9 mouse cellular contexts compared by ENCODE assay signal in the genomic region with DNA sequence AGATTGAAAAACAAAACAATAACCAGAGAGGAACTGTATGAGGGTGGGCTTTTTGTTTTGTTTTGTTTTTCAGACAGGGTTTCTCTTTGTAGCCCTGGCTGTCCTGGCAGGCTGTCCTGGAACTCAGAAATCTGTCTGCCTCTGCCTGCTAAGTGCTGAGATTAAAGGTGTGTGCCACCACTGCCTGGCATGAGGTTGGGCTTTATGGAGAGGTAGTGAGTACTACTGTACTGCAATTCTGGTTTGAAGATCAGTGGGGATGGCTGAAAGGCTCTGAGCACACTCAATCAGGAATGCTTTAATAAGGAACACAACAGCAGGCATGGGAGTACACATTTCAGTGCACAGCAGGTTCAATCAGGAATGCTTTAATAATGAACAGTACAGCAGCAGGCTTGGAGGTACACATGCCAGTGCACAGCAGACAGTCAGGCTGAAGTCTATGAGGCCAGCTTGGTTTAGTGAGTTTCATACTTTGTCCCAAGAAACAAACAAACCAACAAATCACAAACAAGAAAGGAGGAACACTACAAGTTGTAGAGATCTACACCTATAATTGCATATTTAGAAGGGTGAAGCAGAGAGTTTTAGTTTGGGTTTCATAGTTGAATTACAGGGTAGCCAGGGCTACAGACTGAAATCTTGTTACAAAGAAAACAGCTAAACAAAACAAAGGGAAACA. TPM values are rescaled to one million over a fixed set of nuclear protein-coding genes. Genes with fewer than 3 reads are reported as not detected.
A peak's percentile ranks its signal among the peaks of the same experiment; 100 is the strongest.
DNase-seq lines count a peak whose midpoint lies in the region; ATAC-seq and TF ChIP-seq lines count a peak whose summit lies in the region.
"Had no signal": no experiment of that assay in that cellular context is flagged by ENCODE, and none has a peak within 500 bp of the region (broad histone marks: within the 10 kb centered on the region; RNA-seq: fewer than 3 reads in every experiment).

No protein-coding gene starts in this region.

- ATAC-seq in kidney, postnatal 0 days (replicated peaks; ENCODE audit: low FRiP score, low read depth): no peak
- ATAC-seq in liver, embryonic 15.5 days (ENCODE audit: insufficient read depth): no peak
- ATAC-seq in granulocyte monocyte progenitor cell, adult 5-6 weeks (replicated peaks; ENCODE audit: poor library complexity, severe bottlenecking): no peak

- no peak overlapping the region for H3K4me3 ChIP-seq in kidney, postnatal 0 days (replicated peaks; ENCODE audit: low read depth, low read length)
- no peak overlapping the region; the same call in 1 of the 2 replicates for H3K4me3 ChIP-seq in embryonic fibroblast, embryonic 13.5 days (ENCODE audit: insufficient read depth, low read length)
- H3K4me3 ChIP-seq in liver, embryonic 15.5 days (replicated peaks): peak overlapping the region; percentile 60

- H3K27me3 ChIP-seq in kidney, postnatal 0 days (ENCODE audit: insufficient read depth, low read length): no peaks in the 10 kb centered on the region
- H3K27me3 ChIP-seq in liver, embryonic 15.5 days: no peaks in the 10 kb centered on the region

- no peaks in the 10 kb centered on the region for H3K36me3 ChIP-seq in kidney, postnatal 0 days (ENCODE audit: insufficient read depth, low read length)
- H3K36me3 ChIP-seq in liver, embryonic 15.5 days (replicated peaks): no peaks in the 10 kb centered on the region

- DNase-seq in kidney, postnatal 0 days (ENCODE audit: low spot score): no peak
- DNase-seq in kidney, adult 8-10 months: no peak
- peak; percentile 10 for DNase-seq in MN1 (ENCODE audit: low spot score)
- no peak for DNase-seq in cerebellum, postnatal 36 days
- DNase-seq: kidney, postnatal 36 days had no signal

- H3K27ac ChIP-seq in kidney, postnatal 0 days: peak overlapping the region; percentile 97
- peak overlapping the region; percentile 64 for H3K27ac ChIP-seq in embryonic fibroblast, embryonic 13.5 days (ENCODE audit: insufficient read depth, low read length)
- peak overlapping the region; percentile 97 for H3K27ac ChIP-seq in liver, embryonic 15.5 days (replicated peaks)

- H3K9ac ChIP-seq in kidney, postnatal 0 days (ENCODE audit: low read depth, low read length): no peak overlapping the region
- H3K9ac ChIP-seq in liver, embryonic 15.5 days: peak overlapping the region; percentile 78

- no peak for TF ChIP-seq POLR2A in embryonic fibroblast, embryonic 13.5 days (IDR thresholded peaks at IDR 0.05; ENCODE audit: low read depth, low read length)

- no peaks in the 10 kb centered on the region for H3K9me3 ChIP-seq in kidney, postnatal 0 days (replicated peaks; ENCODE audit: low read length)
- no peaks in the 10 kb centered on the region for H3K9me3 ChIP-seq in liver, embryonic 15.5 days (replicated peaks)

- no peak for TF ChIP-seq CTCF in kidney, postnatal 0 days (IDR thresholded peaks at IDR 0.05; ENCODE audit: low read depth)
- TF ChIP-seq CTCF in embryonic fibroblast, embryonic 13.5 days (IDR thresholded peaks at IDR 0.05; ENCODE audit: borderline replicate concordance, insufficient read depth, low read length): no peak

- H3K4me2 ChIP-seq in kidney, postnatal 0 days (ENCODE audit: low read length): no peak overlapping the region; the same call in 1 of the 2 replicates
- peak overlapping the region; percentile 74 for H3K4me2 ChIP-seq in liver, embryonic 15.5 days

- H3K4me1 ChIP-seq in kidney, postnatal 0 days (replicated peaks; ENCODE audit: insufficient read depth, low read length): no peaks in the 10 kb centered on the region
- peaks cover 3% of the 10 kb centered on the region for H3K4me1 ChIP-seq in embryonic fibroblast, embryonic 13.5 days (ENCODE audit: control insufficient read depth, insufficient read depth, low read length)
- H3K4me1 ChIP-seq in liver, embryonic 15.5 days (replicated peaks): peaks cover 62% of the 10 kb centered on the region

RNA-seq across cellular contexts. Expression of gene Hist1h4d, which starts 2.1 kb away (rescaled TPM):
- 68.3 and 77.0 TPM in 2 replicates for polyA plus RNA-seq in kidney, postnatal 0 days (2015; fragmentation: Nextera tagmentation; extraction: Ambion mirVana)
- polyA plus RNA-seq in embryonic fibroblast, embryonic 13.5 days (2011; ENCODE audit: insufficient read length, low read depth, missing spikeins): 3.7 and 6.8 TPM in 2 replicates
- polyA plus RNA-seq in liver, embryonic 15.5 days (2015; fragmentation: Nextera tagmentation; extraction: Ambion mirVana): 125 and 146 TPM in 2 replicates
- total RNA-seq in granulocyte monocyte progenitor cell, adult 5-6 weeks (2014; fragmentation: Nextera tagmentation): 116 and 278 TPM in 2 replicates
- total RNA-seq in granulocyte monocyte progenitor cell, adult 5-6 weeks (2017): 929 and 1,118 TPM in 2 replicates

RNA-seq across cellular contexts. Expression of gene Hist1h3d, which starts 8.0 kb away (rescaled TPM):
- 2.6 and 4.2 TPM in 2 replicates for polyA plus RNA-seq in kidney, postnatal 0 days (2015; fragmentation: Nextera tagmentation; extraction: Ambion mirVana)
- 2.4 and 5.1 TPM in 2 replicates for polyA plus RNA-seq in embryonic fibroblast, embryonic 13.5 days (2011; ENCODE audit: insufficient read length, low read depth, missing spikeins)
- 6.0 and 7.4 TPM in 2 replicates for polyA plus RNA-seq in liver, embryonic 15.5 days (2015; fragmentation: Nextera tagmentation; extraction: Ambion mirVana)
- total RNA-seq in granulocyte monocyte progenitor cell, adult 5-6 weeks (2014; fragmentation: Nextera tagmentation): 52.8 and 62.0 TPM in 2 replicates
- total RNA-seq in granulocyte monocyte progenitor cell, adult 5-6 weeks (2017): 83.5 and 136 TPM in 2 replicates

RNA-seq across cellular contexts. Expression of gene Hist1h2ad, which starts 9.3 kb away (rescaled TPM):
- 0.27 and 0.76 TPM in 2 replicates for polyA plus RNA-seq in kidney, postnatal 0 days (2015; fragmentation: Nextera tagmentation; extraction: Ambion mirVana)
- 2.9 and 3.0 TPM in 2 replicates for polyA plus RNA-seq in embryonic fibroblast, embryonic 13.5 days (2011; ENCODE audit: insufficient read length, low read depth, missing spikeins)
- 3.6 and 4.1 TPM in 2 replicates for polyA plus RNA-seq in liver, embryonic 15.5 days (2015; fragmentation: Nextera tagmentation; extraction: Ambion mirVana)
- total RNA-seq in granulocyte monocyte progenitor cell, adult 5-6 weeks (2014; fragmentation: Nextera tagmentation): not detected in 2 replicates
- total RNA-seq in granulocyte monocyte progenitor cell, adult 5-6 weeks (2017): 685 and 1,721 TPM in 2 replicates

RNA-seq across cellular contexts. Expression of gene Hist1h2bf, which starts 9.5 kb away (rescaled TPM):
- polyA plus RNA-seq in kidney, postnatal 0 days (2015; fragmentation: Nextera tagmentation; extraction: Ambion mirVana): 3.4 TPM in 2 replicates
- 5.7 and 6.4 TPM in 2 replicates for polyA plus RNA-seq in embryonic fibroblast, embryonic 13.5 days (2011; ENCODE audit: insufficient read length, low read depth, missing spikeins)
- polyA plus RNA-seq in liver, embryonic 15.5 days (2015; fragmentation: Nextera tagmentation; extraction: Ambion mirVana): 4.0 and 6.7 TPM in 2 replicates
- total RNA-seq in granulocyte monocyte progenitor cell, adult 5-6 weeks (2014; fragmentation: Nextera tagmentation): 148 and 188 TPM in 2 replicates
- total RNA-seq in granulocyte monocyte progenitor cell, adult 5-6 weeks (2017): 453 and 461 TPM in 2 replicates
- polyA plus RNA-seq: neural tube, embryonic 14.5 days had no signal

RNA-seq across cellular contexts. Expression of gene Hist1h2bg, which starts 12.3 kb away (rescaled TPM):
- 3.4 and 4.1 TPM in 2 replicates for polyA plus RNA-seq in kidney, postnatal 0 days (2015; fragmentation: Nextera tagmentation; extraction: Ambion mirVana)
- polyA plus RNA-seq in embryonic fibroblast, embryonic 13.5 days (2011; ENCODE audit: insufficient read length, low read depth, missing spikeins): 12.6 and 22.6 TPM in 2 replicates
- 10.0 and 11.6 TPM in 2 replicates for polyA plus RNA-seq in liver, embryonic 15.5 days (2015; fragmentation: Nextera tagmentation; extraction: Ambion mirVana)
- total RNA-seq in granulocyte monocyte progenitor cell, adult 5-6 weeks (2014; fragmentation: Nextera tagmentation): 160 and 268 TPM in 2 replicates
- 1,365 and 1,429 TPM in 2 replicates for total RNA-seq in granulocyte monocyte progenitor cell, adult 5-6 weeks (2017)
